ENCODE assay signal across 31 mouse cellular contexts in the genomic region with DNA sequence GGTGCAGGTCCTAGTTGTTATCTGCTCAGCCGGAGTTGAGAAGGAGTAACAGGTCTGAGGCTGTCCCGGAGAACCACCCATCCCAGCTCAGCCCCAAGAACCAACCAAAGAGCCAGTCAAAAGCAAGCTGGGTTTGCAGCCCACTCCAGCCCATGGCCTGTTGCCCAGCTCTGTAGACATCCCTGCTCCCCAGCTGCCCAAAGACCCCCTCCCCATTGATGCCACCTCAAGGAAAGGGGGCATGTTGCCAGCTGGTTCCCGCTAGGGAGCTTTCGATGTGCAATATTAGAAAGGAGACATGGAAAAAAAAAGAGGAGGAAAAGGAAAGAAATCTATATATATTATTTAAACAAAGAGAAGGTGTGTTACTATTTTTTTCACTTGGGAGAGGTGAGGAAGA. TPM values are rescaled to one million over a fixed set of nuclear protein-coding genes. Genes with fewer than 3 reads are reported as not detected.
DNase-seq lines count a peak whose midpoint lies in the region; ATAC-seq and TF ChIP-seq lines count a peak whose summit lies in the region.
"Had no signal": no experiment of that assay in that cellular context is flagged by ENCODE, and none has a peak within 500 bp of the region (broad histone marks: within the 10 kb centered on the region; RNA-seq: fewer than 3 reads in every experiment).

No protein-coding gene starts in this region.

- no peak for DNase-seq in forebrain, embryonic 11.5 days (ENCODE audit: low spot score)
- peak; percentile 2 for DNase-seq in gastrocnemius, postnatal 14 days
- no peak for DNase-seq in gastrocnemius, adult 8-10 months (ENCODE audit: low spot score in 2 of 2)
- DNase-seq in stomach, postnatal 0 days (ENCODE audit: low spot score), result no peak
- peak; percentile 31 for DNase-seq in brain, embryonic 14.5 days (ENCODE audit: low read depth)
- DNase-seq: adrenal gland, adult 8-10 months; adrenal gland, postnatal 14 days; adrenal gland, postnatal 36 days; B cell, adult 2 months; cerebellum, adult 11 months; cerebellum, adult 18-20 months; cerebellum, adult 8-10 months; cerebellum, adult 9-11 months; cerebellum, postnatal 14 days; cerebellum, postnatal 36 days; embryo, embryonic 11 days had no signal

- ATAC-seq in forebrain, embryonic 11.5 days (replicated peaks; ENCODE audit: low FRiP score), result 0 out of 2 replicates have a peak, but pooled peaks have one; percentile 7
- ATAC-seq in forebrain, embryonic 15.5 days (replicated peaks), result no peak
- ATAC-seq in stomach, embryonic 16.5 days (ENCODE audit: insufficient read depth, low FRiP score), result peak; percentile 56; the same call in 1 of the 2 replicates
- ATAC-seq in stomach, postnatal 0 days (ENCODE audit: low FRiP score, low TSS enrichment), result no peak
- ATAC-seq: activated CD4-positive, CD25-positive, alpha-beta regulatory T cell, adult 4 months; CD4-positive, CD25-positive, alpha-beta regulatory T cell, adult 4 months; forebrain, embryonic 13.5 days; forebrain, embryonic 16.5 days; Patski had no signal

- no peak for TF ChIP-seq POLR2A in brain, embryonic 14.5 days (IDR thresholded peaks at IDR 0.05; ENCODE audit: borderline replicate concordance, extremely low read depth, insufficient read depth, insufficient read length, poor library complexity, severe bottlenecking)

- H3K27ac ChIP-seq in forebrain, embryonic 11.5 days (ENCODE audit: low read depth, low read length), result no peak overlapping the region
- H3K27ac ChIP-seq in forebrain, embryonic 15.5 days (replicated peaks), result no peak overlapping the region
- H3K27ac ChIP-seq in stomach, embryonic 16.5 days (ENCODE audit: low read length), result no peak overlapping the region
- no peak overlapping the region for H3K27ac ChIP-seq in stomach, postnatal 0 days (replicated peaks)
- H3K27ac ChIP-seq: embryonic facial prominence, embryonic 13.5 days; embryonic facial prominence, embryonic 15.5 days; forebrain, embryonic 10.5 days; forebrain, embryonic 13.5 days had no signal

- H3K36me3 ChIP-seq in forebrain, embryonic 11.5 days (ENCODE audit: control insufficient read depth, insufficient read depth, low read length), result no peaks in the 10 kb centered on the region; the same call in 1 of the 2 replicates
- H3K36me3 ChIP-seq in forebrain, embryonic 15.5 days, result no peaks in the 10 kb centered on the region
- 0 out of 2 replicates have a peak, but pooled peaks cover 4% of the 10 kb centered on the region for H3K36me3 ChIP-seq in stomach, embryonic 16.5 days (ENCODE audit: control insufficient read depth, insufficient read depth, low read length)
- 0 out of 2 replicates have a peak, but pooled peaks cover 7% of the 10 kb centered on the region for H3K36me3 ChIP-seq in stomach, postnatal 0 days (ENCODE audit: control insufficient read depth, insufficient read depth, low read length)
- H3K36me3 ChIP-seq: G1E had no signal

- H3K4me2 ChIP-seq in forebrain, embryonic 11.5 days (ENCODE audit: low read depth, low read length, severe bottlenecking), result no peak overlapping the region
- no peak overlapping the region for H3K4me2 ChIP-seq in forebrain, embryonic 15.5 days (replicated peaks)
- no peak overlapping the region for H3K4me2 ChIP-seq in stomach, embryonic 16.5 days (ENCODE audit: low read depth, low read length)
- no peak overlapping the region for H3K4me2 ChIP-seq in stomach, postnatal 0 days (replicated peaks; ENCODE audit: low read depth)
- H3K4me2 ChIP-seq: embryonic facial prominence, embryonic 13.5 days; embryonic facial prominence, embryonic 15.5 days; forebrain, embryonic 13.5 days had no signal

- no peak overlapping the region for H3K9ac ChIP-seq in forebrain, embryonic 11.5 days (ENCODE audit: low read length)
- H3K9ac ChIP-seq in forebrain, embryonic 15.5 days (replicated peaks), result no peak overlapping the region
- no peak overlapping the region for H3K9ac ChIP-seq in stomach, embryonic 16.5 days (ENCODE audit: low read length)
- H3K9ac ChIP-seq in stomach, postnatal 0 days (ENCODE audit: low read length), result no peak overlapping the region
- H3K9ac ChIP-seq: embryonic facial prominence, embryonic 13.5 days; embryonic facial prominence, embryonic 15.5 days; forebrain, embryonic 13.5 days had no signal

- H3K4me1 ChIP-seq in forebrain, embryonic 11.5 days (replicated peaks; ENCODE audit: control insufficient read depth, insufficient read depth, low read length), result no peaks in the 10 kb centered on the region
- no peaks in the 10 kb centered on the region for H3K4me1 ChIP-seq in forebrain, embryonic 15.5 days
- H3K4me1 ChIP-seq in stomach, embryonic 16.5 days (ENCODE audit: control insufficient read depth, insufficient read depth, low read length), result no peaks in the 10 kb centered on the region
- no peaks in the 10 kb centered on the region for H3K4me1 ChIP-seq in stomach, postnatal 0 days (replicated peaks; ENCODE audit: control insufficient read depth, insufficient read depth)
- H3K4me1 ChIP-seq: embryonic facial prominence, embryonic 13.5 days; embryonic facial prominence, embryonic 15.5 days; forebrain, embryonic 13.5 days had no signal

- intact Hi-C loops in gastrocnemius, postnatal 14 days (cut with DNase I; ENCODE audit: low total_unique reads), result no loop called here

- no peak overlapping the region for H3K4me3 ChIP-seq in forebrain, embryonic 11.5 days (ENCODE audit: low read depth, low read length)
- no peak overlapping the region for H3K4me3 ChIP-seq in forebrain, embryonic 15.5 days
- H3K4me3 ChIP-seq in stomach, embryonic 16.5 days (replicated peaks; ENCODE audit: low read length), result no peak overlapping the region
- H3K4me3 ChIP-seq in stomach, postnatal 0 days (ENCODE audit: low read depth, low read length), result no peak overlapping the region
- H3K4me3 ChIP-seq: embryonic facial prominence, embryonic 13.5 days; embryonic facial prominence, embryonic 15.5 days; erythroblast, embryonic 14.5 days; forebrain, embryonic 10.5 days; forebrain, embryonic 13.5 days had no signal

- no peaks in the 10 kb centered on the region for H3K27me3 ChIP-seq in forebrain, embryonic 11.5 days (ENCODE audit: control insufficient read depth, insufficient read depth, low read length)
- H3K27me3 ChIP-seq in forebrain, embryonic 15.5 days, result no peaks in the 10 kb centered on the region
- H3K27me3 ChIP-seq in stomach, embryonic 16.5 days (ENCODE audit: control insufficient read depth, insufficient read depth, low read length), result no peaks in the 10 kb centered on the region
- H3K27me3 ChIP-seq in stomach, postnatal 0 days (ENCODE audit: control insufficient read depth, insufficient read depth, low read length), result no peaks in the 10 kb centered on the region
- H3K27me3 ChIP-seq: embryonic facial prominence, embryonic 13.5 days; embryonic facial prominence, embryonic 15.5 days; forebrain, embryonic 13.5 days; Patski had no signal

- H3K9me3 ChIP-seq in forebrain, embryonic 11.5 days (ENCODE audit: control insufficient read depth, low read length), result no peaks in the 10 kb centered on the region
- no peaks in the 10 kb centered on the region for H3K9me3 ChIP-seq in forebrain, embryonic 15.5 days
- no peaks in the 10 kb centered on the region for H3K9me3 ChIP-seq in stomach, embryonic 16.5 days (replicated peaks; ENCODE audit: control insufficient read depth, low read length)
- H3K9me3 ChIP-seq in stomach, postnatal 0 days (ENCODE audit: control insufficient read depth, low read length), result no peaks in the 10 kb centered on the region
- H3K9me3 ChIP-seq: embryonic facial prominence, embryonic 13.5 days; embryonic facial prominence, embryonic 15.5 days; forebrain, embryonic 10.5 days; forebrain, embryonic 13.5 days had no signal

- TF ChIP-seq EP300 in stomach, postnatal 0 days (optimal IDR thresholded peaks at IDR 0.05), result no peak

- no peak for TF ChIP-seq CTCF in stomach, postnatal 0 days (IDR thresholded peaks at IDR 0.05; ENCODE audit: low read depth)
- no peak for TF ChIP-seq CTCF in brain, embryonic 14.5 days (IDR thresholded peaks at IDR 0.05; ENCODE audit: borderline replicate concordance, extremely low read depth, insufficient read depth, insufficient read length)

- WGBS in forebrain, embryonic 11.5 days, result 98% methylated on average over 4 of the region's 4 CpGs
- WGBS in forebrain, embryonic 15.5 days, result 80% methylated on average over 4 of the region's 4 CpGs
- WGBS in stomach, embryonic 16.5 days, result 87% methylated on average over 4 of the region's 4 CpGs
- 89% methylated on average over 4 of the region's 4 CpGs for WGBS in stomach, postnatal 0 days

RNA-seq across cellular contexts. Expression of gene Orm1, which starts 11.0 kb away (rescaled TPM):
- not detected in 2 replicates for polyA plus RNA-seq in forebrain, embryonic 11.5 days (2014; fragmentation: Nextera tagmentation; extraction: Ambion mirVana)
- polyA plus RNA-seq in forebrain, embryonic 15.5 days (2015; fragmentation: Nextera tagmentation; extraction: Ambion mirVana), result not detected in 2 replicates
- not detected for total RNA-seq in gastrocnemius, postnatal 14 days (2021)
- 1 to 10 TPM in 3 of 4 experiments, not detected in 1; 1.8 to 4.2 (median 2.1) TPM for total RNA-seq in gastrocnemius, adult 8-10 months (2022)
- polyA plus RNA-seq in stomach, embryonic 16.5 days (2015; fragmentation: Nextera tagmentation; extraction: Ambion mirVana), result 0.23 TPM in 1 of 2 replicates, not detected in the other
- 16.3 and 17.4 TPM in 2 replicates for polyA plus RNA-seq in stomach, postnatal 0 days (2015; fragmentation: Nextera tagmentation; extraction: Ambion mirVana)
- polyA plus RNA-seq in brain, embryonic 14.5 days (2012; rRNA removed), result not detected in 2 replicates
- total RNA-seq: CH12.LX, G1E had no signal
- polyA plus RNA-seq: activated CD4-positive, CD25-positive, alpha-beta regulatory T cell, adult 4 months; CD4-positive, CD25-positive, alpha-beta regulatory T cell, adult 4 months; embryonic facial prominence, embryonic 11.5 days; embryonic facial prominence, embryonic 13.5 days; erythroblast, embryonic 14.5 days; forebrain, embryonic 10.5 days; forebrain, embryonic 13.5 days; forebrain, embryonic 16.5 days; G1E had no signal

RNA-seq across cellular contexts. Expression of gene Orm3, which starts 22.6 kb away (rescaled TPM):
- not detected in 2 replicates for polyA plus RNA-seq in forebrain, embryonic 11.5 days (2014; fragmentation: Nextera tagmentation; extraction: Ambion mirVana)
- polyA plus RNA-seq in forebrain, embryonic 15.5 days (2015; fragmentation: Nextera tagmentation; extraction: Ambion mirVana), result not detected in 2 replicates
- total RNA-seq in gastrocnemius, postnatal 14 days (2021), result not detected
- not detected for total RNA-seq in gastrocnemius, adult 8-10 months (2022)
- not detected in 2 replicates for polyA plus RNA-seq in stomach, embryonic 16.5 days (2015; fragmentation: Nextera tagmentation; extraction: Ambion mirVana)
- polyA plus RNA-seq in stomach, postnatal 0 days (2015; fragmentation: Nextera tagmentation; extraction: Ambion mirVana), result not detected in 2 replicates
- not detected in 2 replicates for polyA plus RNA-seq in brain, embryonic 14.5 days (2012; rRNA removed)
- total RNA-seq: CH12.LX; common myeloid progenitor, adult 5-6 weeks; G1E had no signal
- polyA plus RNA-seq: embryonic facial prominence, embryonic 11.5 days; embryonic facial prominence, embryonic 13.5 days; embryonic facial prominence, embryonic 15.5 days; erythroblast, embryonic 14.5 days; forebrain, embryonic 10.5 days; forebrain, embryonic 13.5 days; forebrain, embryonic 16.5 days; G1E had no signal

RNA-seq across cellular contexts. Expression of gene Orm2, which starts 28.8 kb away (rescaled TPM):
- not detected in 2 replicates for polyA plus RNA-seq in forebrain, embryonic 11.5 days (2014; fragmentation: Nextera tagmentation; extraction: Ambion mirVana)
- polyA plus RNA-seq in forebrain, embryonic 15.5 days (2015; fragmentation: Nextera tagmentation; extraction: Ambion mirVana), result not detected in 2 replicates
- total RNA-seq in gastrocnemius, postnatal 14 days (2021), result not detected
- total RNA-seq in gastrocnemius, adult 8-10 months (2022), result 1 to 10 TPM in 1 of 4 experiments, not detected in 3; 1.3 TPM
- polyA plus RNA-seq in stomach, embryonic 16.5 days (2015; fragmentation: Nextera tagmentation; extraction: Ambion mirVana), result not detected in 2 replicates
- not detected in 2 replicates for polyA plus RNA-seq in stomach, postnatal 0 days (2015; fragmentation: Nextera tagmentation; extraction: Ambion mirVana)
- not detected in 2 replicates for polyA plus RNA-seq in brain, embryonic 14.5 days (2012; rRNA removed)
- total RNA-seq: CH12.LX; common myeloid progenitor, adult 5-6 weeks; G1E had no signal
- polyA plus RNA-seq: embryonic facial prominence, embryonic 11.5 days; embryonic facial prominence, embryonic 13.5 days; erythroblast, embryonic 14.5 days; forebrain, embryonic 10.5 days; forebrain, embryonic 13.5 days; forebrain, embryonic 16.5 days; G1E had no signal

Comparison
In these comparisons a context has a peak if more than half of its experiments do, and no peak if none do; other contexts are left out.
1. ATAC-seq: peak in forebrain, embryonic 11.5 days (single experiment) and stomach, embryonic 16.5 days (single experiment); none in forebrain, embryonic 15.5 days (single experiment) and stomach, postnatal 0 days (single experiment).
2. DNase-seq: peak in gastrocnemius, postnatal 14 days (single experiment) and brain, embryonic 14.5 days (single experiment); none in forebrain, embryonic 11.5 days (single experiment), gastrocnemius, adult 8-10 months (0 of 2) and stomach, postnatal 0 days (single experiment).
3. RNA of gene Orm1, which starts 11.0 kb away (polyA plus RNA-seq): 16.3 to 17.4 TPM in stomach, postnatal 0 days; 0.23 TPM in stomach, embryonic 16.5 days, not detected in forebrain, embryonic 11.5 days, not detected in forebrain, embryonic 15.5 days and not detected in brain, embryonic 14.5 days; every median in the first group is over 10 times any median in the second.